Mouse (Mus musculus): ENCODE results near the gene Il17rb. TPM values are rescaled to one million over a fixed set of nuclear protein-coding genes. Genes with fewer than 3 reads are reported as not detected.

Gene Il17rb
- polyA plus RNA-seq, 1 experiment from 2014 or later: 1.5 TPM

Small RNAs within 50 kb of the gene (microRNA-seq; reads per million reads assigned to microRNA genes)
- 1.4 reads per million for gene Mir6947

Other genes with a start within 250 kb of the Il17rb start
- gene Selenok, start 40.6 kb downstream of the Il17rb start, polyA plus RNA-seq (2016; fragmentation: Nextera tagmentation; extraction: Ambion mirVana): 379 and 408 TPM in 2 replicates
- 97.8 and 97.9 TPM in 2 replicates for gene Actr8, start 30.6 kb downstream of the Il17rb start, polyA plus RNA-seq (2016; fragmentation: Nextera tagmentation; extraction: Ambion mirVana)
- gene Chdh, start 127 bp upstream of the Il17rb start, polyA plus RNA-seq (2016; fragmentation: Nextera tagmentation; extraction: Ambion mirVana): 0.06 and 0.41 TPM in 2 replicates